Mouse (Mus musculus) hindbrain, embryonic 15.5 days (tissue): ENCODE data around the gene Cpne5. TPM values are rescaled to one million over a fixed set of nuclear protein-coding genes. Genes with fewer than 3 reads are reported as not detected.
A peak's percentile ranks its signal among the peaks of the same experiment; 100 is the strongest.
"Not testable (repeated sequence)": the region's sequence is repeated elsewhere in the genome, so short reads cannot be mapped to it uniquely, and the experiment has no call there.

Source experiments
- ATAC-seq: fragments of 200-750 bp; cut with Nextera tagmentation; 2 replicates; pipeline ENCODE4 v1.8.0; 2017; ENCODE audit warnings: low read depth, moderate number of reproducible peaks, moderate TSS enrichment; ENCODE audit not compliant: low FRiP score
- H3K27ac ChIP-seq: fragments of 300-500 bp; sonication (generic); replicated peaks from 2 replicates; pipeline ENCODE4 v1.5.1; 2015; ENCODE audit warnings: mild to moderate bottlenecking, inconsistent platforms
- H3K27me3 ChIP-seq: fragments of 300-500 bp; sonication (generic); 2 replicates; pipeline ENCODE4 v1.6.1; 2015; ENCODE audit warnings: control low read depth, inconsistent platforms
- H3K36me3 ChIP-seq: fragments of 300-500 bp; sonication (generic); 2 replicates; pipeline ENCODE4 v1.6.1; 2015; ENCODE audit warnings: control low read depth, inconsistent platforms
- H3K4me1 ChIP-seq: fragments of 300-500 bp; sonication (generic); replicated peaks from 2 replicates; pipeline ENCODE4 v1.6.1; 2015; ENCODE audit warnings: control low read depth, inconsistent platforms
- H3K4me2 ChIP-seq: fragments of 300-500 bp; sonication (generic); 2 replicates; pipeline ENCODE4 v1.6.1; 2015; ENCODE audit warnings: moderate library complexity, mild to moderate bottlenecking, inconsistent platforms
- H3K4me3 ChIP-seq: fragments of 300-500 bp; sonication (generic); 2 replicates; pipeline ENCODE4 v1.5.1; 2015; ENCODE audit warnings: mild to moderate bottlenecking, inconsistent platforms
- H3K9ac ChIP-seq: fragments of 300-500 bp; sonication (generic); 2 replicates; pipeline ENCODE4 v1.6.1; 2015; ENCODE audit warnings: inconsistent platforms
- H3K9me3 ChIP-seq: fragments of 300-500 bp; sonication (generic); 2 replicates; pipeline ENCODE4 v1.6.1; 2016; ENCODE audit warnings: control low read depth, inconsistent platforms
- WGBS: fragments of 180-500 bp; shearing (Covaris S2); methylation state at CpG from one replicate; pipeline ENCODE4 v1.1.7; 2015; 5-methylcytosine and 5-hydroxymethylcytosine counted together
- polyA plus RNA-seq: library from polyadenylated mRNA; unstranded; fragments of >200 nt; fragmentation: Nextera tagmentation; extraction: Ambion mirVana; gene quantifications from 2 replicates; pipeline ENCODE4 v1.2.1, GENCODE M21; 2015

Cpne5 gene
- polyA plus RNA-seq, 1 experiment from 2014 or later: 42.6 TPM

GRCm38 (mm10) chr17:29264760-29265159 is 26.8 kb upstream of the Cpne5 start:
- Histone ChIP-seq H3K4me1 (peaks cover 39% of the 10 kb centered on the region), H3K4me2 (peak overlapping the region; percentile 78), H3K27me3 (no peaks in the 10 kb centered on the region), H3K27ac (peak overlapping the region; percentile 97; the same call in 1 of the 2 replicates), H3K9me3 (no peaks in the 10 kb centered on the region), H3K9ac (peak overlapping the region; percentile 66; the same call in 1 of the 2 replicates), H3K4me3 (no peak overlapping the region), H3K36me3 (peaks cover 4% of the 10 kb centered on the region)
- ATAC-seq: no peak
- WGBS: 84% methylated on average over 5 of the region's 5 CpGs

GRCm38 (mm10) chr17:29263840-29264633 is 26.1 kb upstream of the Cpne5 start, which contains the start of gene Ppil1:
Ppil1 (minus strand) TSS chr17:29264186.
- peaks cover 38% of the 10 kb centered on the region for H3K4me1 ChIP-seq
- peaks cover 4% of the 10 kb centered on the region for H3K36me3 ChIP-seq
- peak within 1 kb of the TSS; percentile 78 for H3K4me2 ChIP-seq
- WGBS: 8% methylated on average over 38 of the region's 38 CpGs
- peak; percentile 70 for ATAC-seq
- no peaks in the 10 kb centered on the region for H3K9me3 ChIP-seq
- H3K27me3 ChIP-seq: no peaks in the 10 kb centered on the region
- peak within 1 kb of the TSS; percentile 97 for H3K27ac ChIP-seq
- peak within 1 kb of the TSS; percentile 66 for H3K9ac ChIP-seq
- H3K4me3 ChIP-seq: peak within 1 kb of the TSS; percentile 80

- H3K9me3 ChIP-seq: no peaks in the 10 kb centered on the region
- peak overlapping the region; percentile 80 for H3K4me3 ChIP-seq
- H3K36me3 ChIP-seq: peaks cover 6% of the 10 kb centered on the region
- peak overlapping the region; percentile 97 for H3K27ac ChIP-seq
- WGBS: under 1% methylated on average over 14 of the region's 14 CpGs
- H3K4me2 ChIP-seq: peak overlapping the region; percentile 78
- H3K4me1 ChIP-seq: peaks cover 38% of the 10 kb centered on the region
- ATAC-seq: peak; percentile 2; the same call in 1 of the 2 replicates
- H3K27me3 ChIP-seq: no peaks in the 10 kb centered on the region
- H3K9ac ChIP-seq: peak overlapping the region; percentile 66
Measured at GRCm38 (mm10) chr17:29263417-29263816, 25.4 kb upstream of the Cpne5 start.

- peak overlapping the region; percentile 78 for H3K4me2 ChIP-seq
- WGBS: 79% methylated on average over 2 of the region's 2 CpGs
- H3K4me1 ChIP-seq: peaks cover 34% of the 10 kb centered on the region
- H3K36me3 ChIP-seq: peaks cover 17% of the 10 kb centered on the region
- H3K4me3 ChIP-seq: no peak overlapping the region; the same call in 1 of the 2 replicates
- H3K9me3 ChIP-seq: no peaks in the 10 kb centered on the region
- H3K27me3 ChIP-seq: no peaks in the 10 kb centered on the region
- no peak overlapping the region for H3K9ac ChIP-seq
- no peak overlapping the region for H3K27ac ChIP-seq
- ATAC-seq: no peak
Measured at GRCm38 (mm10) chr17:29262259-29262649, 24.3 kb upstream of the Cpne5 start.

GRCm38 (mm10) chr17:29261603-29262258 is 23.8 kb upstream of the Cpne5 start:
- H3K4me1 ChIP-seq: peaks cover 34% of the 10 kb centered on the region
- H3K9me3 ChIP-seq: no peaks in the 10 kb centered on the region
- H3K9ac ChIP-seq: no peak overlapping the region
- H3K4me2 ChIP-seq: no peak overlapping the region
- H3K27me3 ChIP-seq: no peaks in the 10 kb centered on the region
- H3K36me3 ChIP-seq: peaks cover 19% of the 10 kb centered on the region
- H3K27ac ChIP-seq: no peak overlapping the region
- WGBS: 93% methylated on average over 22 of the region's 22 CpGs
- ATAC-seq: no peak
- no peak overlapping the region for H3K4me3 ChIP-seq

- no peaks in the 10 kb centered on the region for H3K27me3 ChIP-seq
- H3K9ac ChIP-seq: no peak overlapping the region
Measured at GRCm38 (mm10) chr17:29260501-29260900, 22.5 kb upstream of the Cpne5 start.

GRCm38 (mm10) chr17:29259489-29259888 is 21.5 kb upstream of the Cpne5 start:
- peak; percentile 55; the same call in 1 of the 2 replicates for ATAC-seq
- Histone ChIP-seq H3K9ac (no peak overlapping the region), H3K36me3 (peaks cover 19% of the 10 kb centered on the region), H3K4me3 (no peak overlapping the region), H3K9me3 (no peaks in the 10 kb centered on the region), H3K27ac (no peak overlapping the region), H3K4me1 (peaks cover 32% of the 10 kb centered on the region), H3K4me2 (no peak overlapping the region), H3K27me3 (no peaks in the 10 kb centered on the region)
- 4% methylated on average over 3 of the region's 3 CpGs for WGBS

More at GRCm38 (mm10) chr17:29260501-29260900, 22.5 kb upstream of the Cpne5 start:
- H3K36me3 ChIP-seq: peaks cover 19% of the 10 kb centered on the region
- no peak overlapping the region for H3K4me2 ChIP-seq
- no peak overlapping the region for H3K4me3 ChIP-seq
- H3K9me3 ChIP-seq: no peaks in the 10 kb centered on the region
- no peak overlapping the region for H3K27ac ChIP-seq
- no peak for ATAC-seq
- peaks cover 34% of the 10 kb centered on the region for H3K4me1 ChIP-seq
- whole genome bisulfite sequencing: 90% methylated on average over 15 of the region's 15 CpGs

- no peak overlapping the region for H3K4me3 ChIP-seq
Measured at GRCm38 (mm10) chr17:29258921-29259320, 21.0 kb upstream of the Cpne5 start.

GRCm38 (mm10) chr17:29258025-29258558 is 20.1 kb upstream of the Cpne5 start:
- Histone ChIP-seq H3K4me2 (no peak overlapping the region), H3K4me1 (peaks cover 25% of the 10 kb centered on the region), H3K27me3 (no peaks in the 10 kb centered on the region), H3K36me3 (peaks cover 24% of the 10 kb centered on the region), H3K9ac (no peak overlapping the region), H3K27ac (0 out of 2 replicates have a peak overlapping the region, but pooled peaks have one; percentile 45), H3K4me3 (no peak overlapping the region), H3K9me3 (no peaks in the 10 kb centered on the region)
- no peak for ATAC-seq
- WGBS: 89% methylated on average over 10 of the region's 10 CpGs

More at GRCm38 (mm10) chr17:29258921-29259320, 21.0 kb upstream of the Cpne5 start:
- H3K9me3 ChIP-seq: no peaks in the 10 kb centered on the region
- ATAC-seq: no peak
- no peak overlapping the region for H3K9ac ChIP-seq
- H3K36me3 ChIP-seq: peaks cover 23% of the 10 kb centered on the region
- H3K4me2 ChIP-seq: no peak overlapping the region
- H3K27me3 ChIP-seq: no peaks in the 10 kb centered on the region
- peaks cover 28% of the 10 kb centered on the region for H3K4me1 ChIP-seq
- H3K27ac ChIP-seq: no peak overlapping the region
- WGBS: 100% methylated on average over 2 of the region's 2 CpGs

- no peaks in the 10 kb centered on the region for H3K9me3 ChIP-seq
- H3K36me3 ChIP-seq: peaks cover 24% of the 10 kb centered on the region
- no peak overlapping the region for H3K9ac ChIP-seq
- no peak overlapping the region for H3K27ac ChIP-seq
- H3K27me3 ChIP-seq: no peaks in the 10 kb centered on the region
- no peak for ATAC-seq
- WGBS: 99% methylated on average over 10 of the region's 10 CpGs
- no peak overlapping the region for H3K4me3 ChIP-seq
- peaks cover 16% of the 10 kb centered on the region for H3K4me1 ChIP-seq
- no peak overlapping the region for H3K4me2 ChIP-seq
Measured at GRCm38 (mm10) chr17:29257001-29257511, 19.1 kb upstream of the Cpne5 start.

- no peaks in the 10 kb centered on the region for H3K27me3 ChIP-seq
- H3K36me3 ChIP-seq: peaks cover 24% of the 10 kb centered on the region
- H3K9me3 ChIP-seq: no peaks in the 10 kb centered on the region
- WGBS: 81% methylated on average over 6 of the region's 6 CpGs
- no peak overlapping the region for H3K9ac ChIP-seq
- no peak overlapping the region for H3K27ac ChIP-seq
- H3K4me1 ChIP-seq: peaks cover 16% of the 10 kb centered on the region
- H3K4me2 ChIP-seq: no peak overlapping the region
- ATAC-seq: no peak
- H3K4me3 ChIP-seq: no peak overlapping the region
Measured at GRCm38 (mm10) chr17:29256507-29256906, 18.5 kb upstream of the Cpne5 start.

GRCm38 (mm10) chr17:29254784-29255183 is 16.8 kb upstream of the Cpne5 start:
- 88% methylated on average over 6 of the region's 6 CpGs for WGBS
- ATAC-seq, H3K9me3 ChIP-seq: not testable (repeated sequence)

More at GRCm38 (mm10) chr17:29254784-29255183, 16.8 kb upstream of the Cpne5 start:
- not testable (repeated sequence) for H3K27ac ChIP-seq, H3K4me2 ChIP-seq, H3K27me3 ChIP-seq, H3K9ac ChIP-seq, H3K4me3 ChIP-seq
- H3K36me3 ChIP-seq: peaks cover 21% of the 10 kb centered on the region
- peaks cover 15% of the 10 kb centered on the region for H3K4me1 ChIP-seq
